Mouse (Mus musculus): ENCODE results near the gene Cmtm7. TPM values are rescaled to one million over a fixed set of nuclear protein-coding genes. Genes with fewer than 3 reads are reported as not detected.

Gene Cmtm7
- 145 and 181 TPM in 2 replicates for total RNA-seq (2014; rRNA removed; ENCODE audit: low replicate concordance)
- 85.7 and 89.6 TPM in 2 replicates for polyA plus RNA-seq (2015; fragmentation: Nextera tagmentation; extraction: Ambion mirVana)

- ATAC-seq (ENCODE audit: insufficient read depth, low read depth), result peak; percentile 91
- Histone ChIP-seq H3K4me1 (ENCODE audit: control insufficient read depth, insufficient read depth) (peaks cover 9% of the 10 kb centered on the region; the same call in 1 of the 2 replicates), H3K36me3 (replicated peaks; ENCODE audit: control insufficient read depth, insufficient read depth, low read length) (no peaks in the 10 kb centered on the region), H3K4me3 (ENCODE audit: low read depth, low read length) (peak within 1 kb of the TSS; percentile 61), H3K27me3 (ENCODE audit: control insufficient read depth, insufficient read depth, low read length) (no peaks in the 10 kb centered on the region), H3K9ac (replicated peaks; ENCODE audit: low read depth, low read length) (peak within 1 kb of the TSS; percentile 79), H3K27ac (ENCODE audit: low read depth) (peak within 1 kb of the TSS; percentile 84), H3K9me3 (replicated peaks; ENCODE audit: control insufficient read depth, low read length) (0 out of 2 replicates have a peak, but pooled peaks cover under 1% of the 10 kb centered on the region), H3K4me2 (ENCODE audit: low read depth, low read length) (peak within 1 kb of the TSS; percentile 97)
- no peak for TF ChIP-seq EP300 (IDR thresholded peaks at IDR 0.05; ENCODE audit: low read depth)
- no peak for TF ChIP-seq CTCF (IDR thresholded peaks at IDR 0.05; ENCODE audit: low read depth)
- DNase-seq (ENCODE audit: low spot score), result peak; percentile 64
- 1% methylated on average over 54 of the region's 54 CpGs for WGBS
Observed at GRCm38 (mm10) chr9:114781526-114782212, at the start of gene Cmtm7. Gene Cmtm7, minus strand, starts transcription at chr9:114781856.

DNA sequence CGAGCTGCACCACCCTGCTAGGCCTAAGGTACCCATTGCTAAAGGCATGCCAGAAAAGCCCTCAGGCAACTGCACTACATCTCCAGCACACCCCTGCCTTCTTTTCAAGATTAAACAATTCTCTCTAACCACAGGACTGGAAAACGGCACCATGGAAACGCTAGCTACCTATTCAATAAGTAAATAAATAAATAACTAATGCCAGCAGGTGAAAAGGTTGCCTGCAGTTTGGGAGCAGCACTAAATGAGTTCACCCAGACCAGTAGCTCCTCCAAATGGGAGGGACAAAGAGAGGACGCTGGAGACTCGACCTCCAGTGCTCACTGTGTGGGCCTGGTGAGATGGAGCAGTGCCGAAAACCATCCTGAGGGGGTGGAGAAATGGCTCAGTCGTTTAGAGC, 48.7 kb upstream of the Cmtm7 start:
- WGBS, result 66% methylated on average over 7 of the region's 7 CpGs
- Histone ChIP-seq H3K27ac (ENCODE audit: low read depth) (no peak overlapping the region), H3K9me3 (replicated peaks; ENCODE audit: control insufficient read depth, low read length) (no peaks in the 10 kb centered on the region), H3K4me2 (ENCODE audit: low read depth, low read length) (no peak overlapping the region), H3K36me3 (replicated peaks; ENCODE audit: control insufficient read depth, insufficient read depth, low read length) (no peaks in the 10 kb centered on the region), H3K27me3 (ENCODE audit: control insufficient read depth, insufficient read depth, low read length) (no peaks in the 10 kb centered on the region), H3K9ac (replicated peaks; ENCODE audit: low read depth, low read length) (no peak overlapping the region), H3K4me1 (ENCODE audit: control insufficient read depth, insufficient read depth) (no peaks in the 10 kb centered on the region), H3K4me3 (ENCODE audit: low read depth, low read length) (no peak overlapping the region)
- DNase-seq (ENCODE audit: low spot score) (no peak), ATAC-seq (ENCODE audit: insufficient read depth, low read depth) (no peak)
- TF ChIP-seq EP300 (IDR thresholded peaks at IDR 0.05; ENCODE audit: low read depth) (no peak), CTCF (IDR thresholded peaks at IDR 0.05; ENCODE audit: low read depth) (no peak)

GRCm38 (mm10) chr9:114829669-114830068, 48.0 kb upstream of the Cmtm7 start:
- Histone ChIP-seq H3K27ac (ENCODE audit: low read depth) (no peak overlapping the region), H3K4me1 (ENCODE audit: control insufficient read depth, insufficient read depth) (no peaks in the 10 kb centered on the region), H3K9ac (replicated peaks; ENCODE audit: low read depth, low read length) (no peak overlapping the region), H3K4me2 (ENCODE audit: low read depth, low read length) (no peak overlapping the region), H3K27me3 (ENCODE audit: control insufficient read depth, insufficient read depth, low read length) (no peaks in the 10 kb centered on the region), H3K4me3 (ENCODE audit: low read depth, low read length) (no peak overlapping the region), H3K9me3 (replicated peaks; ENCODE audit: control insufficient read depth, low read length) (no peaks in the 10 kb centered on the region), H3K36me3 (replicated peaks; ENCODE audit: control insufficient read depth, insufficient read depth, low read length) (no peaks in the 10 kb centered on the region)
- 82% methylated on average over 8 of the region's 8 CpGs for WGBS
- TF ChIP-seq EP300 (IDR thresholded peaks at IDR 0.05; ENCODE audit: low read depth) (no peak), CTCF (IDR thresholded peaks at IDR 0.05; ENCODE audit: low read depth) (no peak)
- ATAC-seq (ENCODE audit: insufficient read depth, low read depth) (no peak), DNase-seq (ENCODE audit: low spot score) (no peak)

DNA sequence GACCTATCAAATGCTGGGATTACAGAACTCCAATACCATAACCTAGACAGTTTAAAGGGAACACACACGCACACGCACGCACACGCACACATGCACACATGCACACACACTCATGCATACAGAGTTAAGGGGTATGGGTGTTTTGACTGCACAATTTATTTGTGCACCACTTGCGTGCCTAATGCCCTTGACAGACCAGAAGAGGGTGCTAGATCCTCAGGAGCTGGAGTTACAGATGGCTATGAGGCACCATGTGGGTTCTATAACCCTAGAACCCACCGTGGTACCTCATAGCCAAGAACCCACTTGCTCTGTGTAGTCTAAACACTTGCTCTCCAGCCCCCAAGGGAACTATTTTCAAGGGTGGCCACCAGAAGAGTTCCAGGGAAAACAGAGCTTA, 46.7 kb upstream of the Cmtm7 start:
- Histone ChIP-seq H3K27me3 (ENCODE audit: control insufficient read depth, insufficient read depth, low read length) (no peaks in the 10 kb centered on the region), H3K27ac (ENCODE audit: low read depth) (no peak overlapping the region), H3K4me1 (ENCODE audit: control insufficient read depth, insufficient read depth) (no peaks in the 10 kb centered on the region), H3K9ac (replicated peaks; ENCODE audit: low read depth, low read length) (no peak overlapping the region), H3K36me3 (replicated peaks; ENCODE audit: control insufficient read depth, insufficient read depth, low read length) (no peaks in the 10 kb centered on the region), H3K4me3 (ENCODE audit: low read depth, low read length) (no peak overlapping the region), H3K9me3 (replicated peaks; ENCODE audit: control insufficient read depth, low read length) (no peaks in the 10 kb centered on the region), H3K4me2 (ENCODE audit: low read depth, low read length) (no peak overlapping the region)
- 89% methylated on average over 6 of the region's 6 CpGs for WGBS
- TF ChIP-seq CTCF (IDR thresholded peaks at IDR 0.05; ENCODE audit: low read depth) (no peak), EP300 (IDR thresholded peaks at IDR 0.05; ENCODE audit: low read depth) (no peak)
- no peak for DNase-seq (ENCODE audit: low spot score)
- no peak for ATAC-seq (ENCODE audit: insufficient read depth, low read depth)

DNA sequence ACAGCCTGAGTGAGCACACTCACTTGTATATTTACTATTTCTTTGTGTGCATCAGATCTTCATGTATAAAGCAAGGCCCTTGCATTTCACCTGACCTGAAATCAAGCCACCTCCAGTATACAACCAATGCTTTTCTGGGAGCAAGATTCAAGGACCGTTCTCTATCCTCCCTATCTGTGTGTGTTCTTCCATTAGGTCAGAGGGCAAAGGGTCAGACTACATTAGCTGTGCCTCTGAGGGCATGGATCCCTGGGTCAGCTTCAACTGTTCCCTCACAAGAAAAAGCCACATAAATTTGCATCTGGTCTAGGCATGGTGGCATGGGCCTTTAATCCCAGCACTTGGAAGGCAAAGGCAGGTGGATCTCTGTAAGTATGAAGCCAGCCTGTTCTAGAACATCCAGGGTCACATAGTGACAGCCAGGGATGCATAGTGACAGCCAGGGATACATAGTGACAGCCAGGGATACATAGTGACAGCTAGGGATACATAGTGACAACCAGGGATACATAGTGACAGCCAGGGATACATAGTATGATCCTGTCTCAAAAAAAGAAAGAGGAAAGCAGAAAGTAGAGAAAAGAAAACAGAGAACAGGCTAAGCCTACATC, 45.7 kb upstream of the Cmtm7 start:
- Histone ChIP-seq H3K27ac (ENCODE audit: low read depth) (peak overlapping the region; percentile 30; the same call in 1 of the 2 replicates), H3K27me3 (ENCODE audit: control insufficient read depth, insufficient read depth, low read length) (no peaks in the 10 kb centered on the region), H3K36me3 (replicated peaks; ENCODE audit: control insufficient read depth, insufficient read depth, low read length) (no peaks in the 10 kb centered on the region), H3K9me3 (replicated peaks; ENCODE audit: control insufficient read depth, low read length) (no peaks in the 10 kb centered on the region), H3K4me1 (ENCODE audit: control insufficient read depth, insufficient read depth) (no peaks in the 10 kb centered on the region), H3K4me2 (ENCODE audit: low read depth, low read length) (no peak overlapping the region), H3K9ac (replicated peaks; ENCODE audit: low read depth, low read length) (no peak overlapping the region), H3K4me3 (ENCODE audit: low read depth, low read length) (no peak overlapping the region)
- TF ChIP-seq EP300 (IDR thresholded peaks at IDR 0.05; ENCODE audit: low read depth), result no peak
- TF ChIP-seq CTCF (IDR thresholded peaks at IDR 0.05; ENCODE audit: low read depth), result no peak
- no peak for DNase-seq (ENCODE audit: low spot score)
- ATAC-seq (ENCODE audit: insufficient read depth, low read depth), result no peak
- 50% methylated on average over 1 of the region's 1 CpGs for WGBS

Data from heart, postnatal 0 days (tissue).